Mouse (Mus musculus): ENCODE results near the gene Col6a3.

Gene Col6a3

GRCm38 (mm10) chr1:90797276-90797891 is 46.4 kb downstream of the Col6a3 start:
- no peak for DNase-seq (ENCODE audit: extremely low read depth, low read depth)

GRCm38 (mm10) chr1:90793368-90793767 is 50.4 kb downstream of the Col6a3 start:
- DNase-seq (ENCODE audit: extremely low read depth, low read depth): no peak

DNA sequence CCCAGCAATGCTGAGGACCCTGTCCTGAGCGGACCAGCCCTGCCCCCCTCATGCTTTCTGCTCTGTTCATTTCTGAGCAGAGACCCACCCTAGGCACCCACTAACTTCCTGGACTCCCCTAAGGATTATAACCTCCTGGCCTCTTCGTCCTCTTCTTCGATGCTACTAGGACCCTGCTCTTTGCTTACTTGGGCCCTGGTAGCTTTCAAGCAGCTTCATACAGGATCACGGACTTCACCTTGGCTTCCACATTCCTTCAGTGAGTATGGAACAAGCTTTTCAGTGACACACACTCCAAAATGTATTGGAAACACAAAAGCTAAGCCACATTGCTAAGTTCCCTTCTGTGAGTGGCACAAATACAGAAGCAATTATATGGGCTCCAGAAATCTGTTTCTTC is 52.8 kb downstream of the Col6a3 start:
- DNase-seq (ENCODE audit: extremely low read depth, low read depth): no peak

DNA sequence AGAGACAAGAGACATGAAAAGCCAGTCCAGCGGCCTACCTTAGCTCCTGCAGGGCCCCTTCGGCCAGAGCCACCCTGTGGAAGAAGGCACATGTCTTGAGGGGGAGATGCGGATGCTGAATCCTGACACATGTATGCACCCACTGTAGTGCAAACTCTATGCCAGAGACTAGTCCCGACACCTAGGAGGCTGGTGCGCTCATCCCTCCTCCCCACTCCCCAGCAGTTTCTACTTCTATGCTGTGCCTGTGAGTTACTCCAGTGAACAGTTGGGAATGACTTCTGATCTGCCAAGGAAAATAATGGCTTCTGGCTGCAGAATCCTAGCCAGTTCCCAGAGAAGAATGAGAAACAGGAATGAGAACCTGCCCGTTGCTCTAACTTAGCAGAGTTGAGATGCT is 54.3 kb downstream of the Col6a3 start:
- no peak for DNase-seq (ENCODE audit: extremely low read depth, low read depth)

DNA sequence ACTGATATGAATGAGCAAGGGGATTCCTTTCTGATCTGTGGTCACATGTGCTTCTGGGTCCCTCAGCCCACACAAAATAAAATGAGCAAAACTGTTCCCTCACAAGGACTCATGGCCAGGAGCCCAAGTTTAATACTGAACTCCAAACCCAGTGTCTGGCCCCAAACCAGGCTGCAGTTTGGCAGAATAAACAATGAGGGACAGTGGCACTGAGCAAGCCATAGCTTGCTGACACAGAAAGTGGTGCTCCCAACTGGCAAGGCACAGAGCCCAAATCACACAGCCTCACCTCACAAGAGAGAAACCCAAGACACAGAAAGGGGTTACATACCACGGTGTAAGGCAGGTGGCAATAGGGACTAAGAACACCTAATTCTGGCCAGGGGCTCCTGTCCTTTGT is 63.3 kb downstream of the Col6a3 start:
- no peak for DNase-seq (ENCODE audit: extremely low read depth, low read depth)

GRCm38 (mm10) chr1:90779072-90779471 is 64.7 kb downstream of the Col6a3 start:
- no peak for DNase-seq (ENCODE audit: extremely low read depth, low read depth)

DNA sequence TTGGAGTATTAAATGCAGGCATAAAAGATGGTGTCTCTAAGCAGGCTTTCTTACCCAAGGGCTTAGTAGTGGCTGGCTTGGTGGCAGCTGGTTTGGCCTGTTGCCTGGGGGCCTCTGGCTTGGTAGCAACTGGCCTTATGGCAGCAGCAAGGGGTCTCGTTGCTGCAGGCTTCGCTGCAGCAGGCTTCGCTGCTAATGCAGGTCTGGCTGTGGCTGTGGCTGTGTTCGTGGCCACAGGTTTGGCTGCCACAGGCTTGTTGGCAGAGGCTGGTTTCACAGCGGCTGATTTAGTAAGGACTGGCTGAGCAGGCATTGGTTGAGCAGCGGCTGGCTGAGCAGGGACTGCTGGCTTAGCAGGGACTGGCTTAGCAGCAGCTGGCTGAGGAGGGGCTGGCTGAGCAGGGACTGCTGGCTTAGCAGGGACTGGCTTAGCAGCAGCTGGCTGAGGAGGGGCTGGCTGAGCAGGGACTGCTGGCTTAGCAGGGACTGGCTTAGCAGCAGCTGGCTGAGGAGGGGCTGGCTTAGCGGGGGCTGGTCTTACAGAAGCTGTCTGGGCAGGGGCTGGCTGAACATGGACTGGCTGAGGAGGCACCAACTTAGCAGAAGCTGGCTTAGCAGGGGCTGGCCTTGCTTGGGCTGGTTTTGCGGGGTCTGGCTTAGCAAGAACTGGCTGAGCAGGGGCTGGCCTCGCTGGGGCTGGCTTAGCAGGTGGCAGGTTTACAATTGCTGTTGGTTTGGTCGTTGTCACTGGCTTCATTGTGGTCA is 68.1 kb downstream of the Col6a3 start:
- DNase-seq (ENCODE audit: extremely low read depth, low read depth): no peak

DNA sequence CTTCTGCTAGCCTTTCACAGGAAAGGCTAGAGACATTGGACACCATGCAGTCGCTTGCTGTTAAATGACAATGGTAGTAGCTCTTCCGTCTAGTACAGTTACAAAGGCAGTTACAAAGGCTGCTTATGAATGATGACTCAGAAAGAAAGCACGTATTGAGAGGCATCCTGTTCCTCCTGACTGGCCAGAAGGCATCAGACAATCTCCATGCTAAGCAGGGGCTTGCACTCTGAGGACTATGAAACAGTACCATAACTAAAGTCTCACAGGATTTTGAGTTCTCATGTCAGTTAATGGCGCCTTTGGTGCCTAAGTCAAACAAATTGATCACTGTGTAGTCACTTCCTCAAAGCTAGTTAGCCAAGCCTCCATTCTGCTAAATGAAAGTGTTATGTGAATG is 72.6 kb downstream of the Col6a3 start:
- no peak for DNase-seq (ENCODE audit: extremely low read depth, low read depth)

DNA sequence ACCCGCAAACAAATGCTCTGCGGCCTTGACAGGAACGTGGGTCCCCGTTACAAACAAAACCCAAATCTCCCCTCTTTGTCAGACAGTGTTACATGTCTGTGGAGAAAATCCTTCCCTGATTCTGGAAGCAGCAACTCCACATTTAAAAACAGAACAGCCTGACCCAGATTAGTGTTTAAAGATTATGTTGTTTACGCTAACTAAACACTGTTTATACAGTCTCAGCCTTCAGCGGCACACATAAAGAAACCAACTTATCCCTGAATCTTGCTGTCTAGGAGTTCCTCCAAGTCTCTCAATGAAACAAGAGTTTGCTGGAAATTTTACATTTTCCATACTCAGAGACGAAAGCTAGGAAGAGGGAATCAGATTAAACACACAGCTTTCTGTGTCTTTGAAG is 73.7 kb downstream of the Col6a3 start:
- no peak for DNase-seq (ENCODE audit: extremely low read depth, low read depth)

- no peak for DNase-seq (ENCODE audit: extremely low read depth, low read depth)
Measured at GRCm38 (mm10) chr1:90769301-90769700, 74.5 kb downstream of the Col6a3 start.

DNA sequence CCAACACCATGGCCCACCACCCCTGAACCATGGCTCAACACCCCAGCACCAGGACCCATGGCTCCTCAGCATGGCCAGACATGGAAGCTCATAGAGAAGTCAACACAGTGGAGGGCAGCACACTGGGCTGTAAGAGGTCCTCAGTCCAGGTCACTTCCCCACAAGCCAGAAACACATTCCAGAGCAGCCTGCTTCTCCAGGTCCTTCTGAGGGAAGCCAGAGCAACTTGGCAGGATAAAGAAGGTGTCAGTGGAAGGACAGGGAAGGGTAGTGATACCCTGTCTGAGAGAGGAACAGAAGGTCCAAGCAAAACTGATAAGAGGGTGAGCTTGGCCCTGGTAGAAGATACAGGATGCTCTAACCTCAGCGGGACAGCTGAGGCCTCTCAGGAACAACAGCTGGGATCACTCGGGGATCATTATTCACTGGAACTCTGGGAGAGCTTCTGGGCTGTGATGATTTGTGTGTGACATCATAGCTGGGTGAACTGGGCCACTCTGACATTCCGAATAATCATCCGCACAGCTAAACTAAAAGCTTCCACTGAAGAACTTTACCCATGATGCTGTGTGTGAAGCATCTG is 85.6 kb downstream of the Col6a3 start:
- no peak for DNase-seq (ENCODE audit: extremely low read depth, low read depth)

GRCm38 (mm10) chr1:90753869-90754563 is 89.8 kb downstream of the Col6a3 start:
- no peak for DNase-seq (ENCODE audit: extremely low read depth, low read depth)

DNA sequence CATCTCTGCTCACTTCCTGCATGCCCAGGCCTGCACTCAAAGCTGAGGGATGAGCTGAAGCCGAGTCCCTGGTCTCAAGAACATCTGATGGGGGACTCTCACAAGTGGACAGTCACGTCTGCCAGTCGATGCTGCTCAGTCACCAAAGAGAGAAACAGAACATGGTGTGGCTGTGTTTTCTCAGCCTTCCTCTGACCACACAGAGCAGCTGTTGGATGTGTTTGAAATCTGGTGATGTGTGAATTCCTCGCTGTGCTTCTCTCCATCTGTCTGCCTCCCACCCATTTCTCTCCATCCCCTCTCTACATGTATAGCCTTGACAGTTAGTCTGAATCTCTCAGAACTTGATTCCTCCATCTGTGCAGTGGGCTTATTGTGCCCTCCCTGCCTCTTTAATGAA is 92.5 kb downstream of the Col6a3 start:
- DNase-seq (ENCODE audit: extremely low read depth, low read depth): no peak

GRCm38 (mm10) chr1:90750169-90750568 is 93.6 kb downstream of the Col6a3 start:
- no peak for DNase-seq (ENCODE audit: extremely low read depth, low read depth)

DNA sequence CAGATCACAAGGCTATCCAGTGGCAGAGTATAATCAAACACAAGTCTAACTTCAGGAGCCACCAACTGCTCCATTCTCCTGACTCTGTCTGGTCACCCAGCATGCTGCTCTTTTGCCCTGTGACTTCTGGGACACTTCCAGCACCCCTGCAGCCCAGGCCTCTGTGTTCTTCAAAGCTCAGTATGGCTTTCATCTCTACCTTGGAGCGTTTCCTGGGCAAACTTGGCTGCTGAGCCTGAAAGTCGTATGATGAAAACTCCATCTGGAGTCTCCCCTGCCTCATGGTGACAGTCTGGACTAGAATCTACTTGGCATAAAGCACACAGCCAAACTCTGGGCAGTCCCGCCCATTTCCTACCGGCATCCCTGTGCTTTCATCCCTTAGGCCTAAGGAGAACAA is 95.2 kb downstream of the Col6a3 start:
- DNase-seq (ENCODE audit: extremely low read depth, low read depth): no peak

DNA sequence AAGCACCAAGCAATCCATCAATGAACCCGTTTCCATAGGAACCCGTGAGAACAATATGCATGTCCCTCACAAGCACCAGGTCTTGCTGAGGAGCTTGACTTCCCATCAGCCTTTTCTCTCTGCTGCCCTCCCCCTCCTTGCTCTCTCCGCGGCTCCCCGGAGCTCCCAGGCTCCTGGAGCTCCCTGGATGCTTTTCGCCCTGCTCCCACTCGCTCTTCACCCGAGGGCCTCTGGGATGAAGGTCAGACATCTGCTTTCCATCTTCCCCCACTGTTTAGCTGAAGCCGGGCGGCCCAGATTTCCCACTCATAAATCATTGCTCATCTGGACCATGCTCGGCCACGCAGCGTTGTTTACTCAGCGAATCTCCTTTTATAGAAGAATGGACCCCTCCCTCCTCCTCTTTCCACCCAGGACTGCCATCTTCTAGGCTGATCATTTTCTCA is 99.8 kb downstream of the Col6a3 start:
- DNase-seq (ENCODE audit: extremely low read depth, low read depth): no peak

DNA sequence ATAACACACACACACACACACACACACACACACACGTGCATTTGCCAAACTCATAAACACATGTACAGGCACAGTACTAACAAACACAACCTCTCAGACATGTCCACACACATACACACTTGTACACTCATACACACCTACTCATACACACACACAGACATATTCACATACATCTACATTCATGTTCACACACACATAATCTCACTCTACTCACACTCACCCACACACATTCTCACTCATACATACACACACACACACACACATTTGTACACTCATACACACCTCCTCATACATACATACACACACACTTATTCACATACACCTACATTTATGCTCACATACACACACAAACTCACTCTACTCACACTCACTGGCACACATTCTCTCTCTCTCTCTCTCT is 100.3 kb downstream of the Col6a3 start:
- no peak for DNase-seq (ENCODE audit: extremely low read depth, low read depth)

DNA sequence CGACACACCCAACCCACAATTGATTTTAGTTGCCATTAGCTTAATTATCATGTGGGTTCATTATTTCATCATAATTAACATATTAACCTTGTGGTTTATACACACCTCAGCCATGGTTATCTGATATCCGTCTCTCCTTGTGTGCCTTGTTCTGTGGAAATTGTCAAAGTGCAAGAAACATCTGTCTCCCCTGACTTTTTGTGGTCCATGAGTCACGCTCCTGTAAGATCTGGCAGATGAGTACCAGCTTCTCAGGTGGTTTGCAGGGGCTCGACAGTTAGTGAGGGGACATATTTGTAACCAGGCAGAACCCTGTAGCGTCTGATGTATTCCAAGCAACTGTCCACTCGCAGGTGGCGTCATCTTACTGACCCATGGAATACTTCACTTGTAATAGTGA is 101.1 kb downstream of the Col6a3 start:
- DNase-seq (ENCODE audit: extremely low read depth, low read depth): no peak

DNA sequence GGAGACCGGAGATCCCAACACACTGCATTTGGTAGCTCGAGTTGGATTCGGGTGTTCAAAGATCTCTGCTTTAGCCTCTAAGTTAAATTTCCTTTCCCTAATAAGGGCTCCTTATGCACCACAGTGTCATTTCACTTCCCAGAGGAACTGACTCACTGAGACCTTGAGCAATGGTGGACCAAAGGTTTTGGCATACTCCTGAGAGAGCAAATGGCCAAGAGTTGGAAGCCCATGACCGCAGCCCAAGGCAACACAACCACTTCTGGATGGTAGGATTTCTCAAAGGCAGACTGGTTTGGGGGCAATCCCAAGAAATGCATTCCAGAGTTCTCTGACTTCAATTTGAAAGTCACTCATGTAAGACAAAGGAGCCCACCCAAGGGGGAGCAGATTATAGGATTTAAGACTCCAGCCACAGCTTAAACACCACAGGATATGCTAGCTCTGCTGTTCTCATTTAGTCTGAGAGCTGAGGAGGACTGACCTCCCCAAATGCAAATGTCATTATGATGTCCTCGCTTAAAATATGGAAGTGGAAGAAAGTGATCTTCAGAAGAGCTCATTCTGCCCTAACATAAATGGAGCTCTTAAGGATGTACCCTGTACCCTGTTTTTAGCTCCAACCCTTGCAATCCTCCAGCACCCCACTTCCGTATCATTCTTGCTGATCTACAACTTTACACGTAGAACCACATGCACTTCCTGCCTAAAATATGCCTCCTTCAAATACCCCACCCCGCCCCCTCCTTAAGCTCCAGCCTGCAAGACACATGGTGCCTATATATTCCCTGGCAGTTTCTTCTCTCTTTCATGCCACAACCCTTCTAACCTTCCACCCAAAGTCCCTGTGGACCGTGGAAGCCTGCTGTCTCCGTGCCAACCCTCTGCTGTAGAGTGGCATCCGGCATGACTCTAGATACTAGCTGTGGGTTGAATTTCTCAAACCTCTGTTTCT is 103.3 kb downstream of the Col6a3 start:
- DNase-seq (ENCODE audit: extremely low read depth, low read depth): no peak

DNA sequence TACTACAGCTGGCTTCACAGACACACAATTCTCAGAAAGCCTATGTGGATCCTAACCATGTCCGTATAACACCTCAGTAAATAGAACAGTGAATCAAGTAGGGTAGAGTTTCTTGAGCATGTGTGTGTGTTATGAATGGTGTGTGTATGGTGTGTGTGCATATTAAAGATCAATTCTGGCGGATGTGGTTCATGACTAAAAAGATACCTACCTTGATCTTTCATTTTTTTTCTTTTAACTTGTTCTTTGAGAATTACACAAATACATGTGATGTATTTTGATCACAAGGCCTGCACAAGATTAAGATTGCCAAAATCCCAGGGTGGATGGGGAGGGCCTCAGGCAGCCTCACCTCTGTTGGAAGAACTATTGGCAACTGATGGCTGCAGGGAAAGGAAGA is 104.9 kb downstream of the Col6a3 start:
- DNase-seq (ENCODE audit: extremely low read depth, low read depth): no peak

GRCm38 (mm10) chr1:90729466-90729865 is 114.3 kb downstream of the Col6a3 start:
- no peak for DNase-seq (ENCODE audit: extremely low read depth, low read depth)

All from MEL-GATA-1-ER (cell line).